Mouse (Mus musculus) small intestine, adult 2 months (tissue): ENCODE measurements around the gene Psmb5.

ENCODE experiments used
- CTCF ChIP-seq: fragments of 200-500 bp; IDR thresholded peaks from 2 replicates; pipeline ENCODE4 v1.5.1; 2012; ENCODE audit warnings: low read depth, mild to moderate bottlenecking, control low read depth, inconsistent platforms, low read length, moderate library complexity, mixed read lengths; ENCODE audit not compliant: insufficient replicate concordance, insufficient read length; ENCODE audit errors: extremely low read depth
- POLR2A ChIP-seq: fragments of 200-500 bp; IDR thresholded peaks from 2 replicates; pipeline ENCODE4 v1.6.1; 2012; ENCODE audit warnings: low read depth, mild to moderate bottlenecking, control low read depth, inconsistent platforms, low read length, moderate library complexity

GRCm38 (mm10) chr14:54578063-54578462, 39.8 kb downstream of the Psmb5 start:
- TF ChIP-seq CTCF (no peak), POLR2A (no peak)
